Mouse (Mus musculus) liver, embryonic 14.5 days (tissue): ENCODE data around the gene Evx2.

Source experiments
- CTCF ChIP-seq: IDR thresholded peaks from 2 replicates; pipeline ENCODE4 v1.5.1; 2016; ENCODE audit warnings: antibody characterized with exemption, low read depth, control low read depth
- EP300 ChIP-seq: IDR thresholded peaks from 2 replicates; pipeline ENCODE4 v1.6.1; 2016; ENCODE audit warnings: antibody characterized with exemption, low read depth

- TF ChIP-seq CTCF = no peak
- TF ChIP-seq EP300 = no peak
Observed at GRCm38 (mm10) chr2:74669230-74669578, 9.8 kb upstream of the Evx2 start.
